Mouse (Mus musculus) small intestine, adult 2 months (tissue): Measurements from ENCODE around the gene Zdhhc16.

ENCODE experiments used
- CTCF ChIP-seq: fragments of 200-500 bp; IDR thresholded peaks from 2 replicates; pipeline ENCODE4 v1.5.1; 2012; ENCODE audit warnings: low read depth, mild to moderate bottlenecking, control low read depth, inconsistent platforms, low read length, moderate library complexity, mixed read lengths; ENCODE audit not compliant: insufficient replicate concordance, insufficient read length; ENCODE audit errors: extremely low read depth
- POLR2A ChIP-seq: fragments of 200-500 bp; IDR thresholded peaks from 2 replicates; pipeline ENCODE4 v1.6.1; 2012; ENCODE audit warnings: low read depth, mild to moderate bottlenecking, control low read depth, inconsistent platforms, low read length, moderate library complexity

DNA sequence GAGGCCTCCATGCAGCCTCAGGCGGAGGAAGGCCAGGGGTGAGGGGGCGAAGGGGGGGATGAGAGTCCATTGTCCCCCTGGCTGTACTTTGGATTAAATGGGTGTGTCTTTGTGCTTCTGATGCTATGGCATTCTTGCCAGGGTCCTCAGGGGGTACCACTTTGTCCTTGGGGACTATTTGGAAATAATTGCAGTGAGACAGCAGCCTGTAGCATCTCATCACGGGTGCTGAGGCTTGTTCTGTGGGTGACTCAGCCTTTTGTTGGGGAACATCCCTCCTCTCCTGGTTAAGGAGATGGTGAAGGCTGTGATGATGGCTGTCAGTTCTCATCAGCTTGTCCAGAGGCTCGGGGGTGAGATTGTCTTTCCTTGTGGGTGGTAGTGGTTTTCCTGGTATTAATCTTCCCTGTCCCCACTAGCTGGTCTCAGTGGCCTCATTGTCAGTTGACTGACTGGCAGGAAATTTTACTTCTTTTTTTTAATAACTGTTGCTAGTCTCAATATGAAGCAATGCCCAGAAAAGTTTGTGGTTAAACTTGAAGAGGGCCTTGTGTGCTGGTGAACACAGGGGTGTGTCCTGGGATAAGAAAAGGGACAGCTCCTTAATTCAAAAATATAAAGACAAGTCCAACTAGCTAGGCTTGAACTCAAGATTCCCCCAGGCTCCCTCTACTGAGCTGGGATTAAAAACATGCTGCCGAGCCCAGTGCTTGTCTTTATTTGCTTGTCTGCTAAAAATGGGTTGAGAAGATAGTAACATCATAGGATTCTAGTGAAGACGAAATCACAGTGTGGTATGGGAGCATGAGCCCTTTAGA lies 19.3 kb upstream of the Zdhhc16 start:
- TF ChIP-seq POLR2A (no peak), CTCF (no peak)
